ENCODE assay signal across 1 mouse cellular context in the genomic region with DNA sequence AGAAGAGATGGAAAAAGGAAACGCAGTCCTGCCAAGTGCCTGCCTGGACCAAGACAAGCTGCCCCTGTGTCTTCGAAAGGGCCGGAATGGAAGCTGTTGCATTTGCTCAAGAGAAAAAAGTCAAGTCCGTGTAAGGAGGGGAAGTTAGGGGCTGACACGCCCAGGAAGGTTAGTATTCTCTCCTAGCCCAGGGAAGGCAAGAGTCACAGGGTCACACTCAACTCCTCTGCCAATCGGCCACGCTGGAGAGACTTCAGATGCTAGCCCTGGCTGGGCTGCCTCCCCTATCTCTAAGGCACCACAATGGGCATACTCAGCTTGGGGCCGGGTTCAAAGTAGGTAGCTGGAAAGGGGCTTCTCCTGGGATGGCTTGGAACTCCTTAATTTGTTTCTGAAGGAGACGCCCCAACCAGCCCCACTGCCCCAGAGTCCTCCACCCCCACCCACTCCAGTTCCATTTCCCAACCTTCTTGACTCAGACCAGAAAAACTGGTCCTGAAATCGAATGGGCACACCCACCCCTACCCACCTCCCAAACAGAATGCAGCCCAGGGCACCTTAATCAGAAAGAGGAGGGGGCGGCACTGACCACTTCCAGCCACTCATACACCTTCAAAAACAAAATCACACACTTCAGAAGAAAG.
TF ChIP-seq lines count a peak whose summit lies in the region.

No protein-coding gene starts in this region.

TF ChIP-seq in MEL, 35 proteins besides CTCF, POLR2A, EP300 and RAD21:
- no peak for TF ChIP-seq MXI1 (IDR thresholded peaks at IDR 0.05; ENCODE audit: low read depth, low read length)
- TF ChIP-seq ELF1 (IDR thresholded peaks at IDR 0.05; ENCODE audit: low read depth, low read length), result no peak
- TF ChIP-seq USF2 (IDR thresholded peaks at IDR 0.05; ENCODE audit: borderline replicate concordance in 1 of 2, insufficient read depth in 1 of 2, low read depth in 1 of 2, low read length in 2 of 2), result no peak
- TF ChIP-seq CHD2 (IDR thresholded peaks at IDR 0.05; ENCODE audit: low read length), result no peak
- no peak for TF ChIP-seq NRF1 (IDR thresholded peaks at IDR 0.05; ENCODE audit: insufficient read depth, low read depth, low read length, poor library complexity, severe bottlenecking)
TF ChIP-seq in MEL: peak in this region for 0.
